Mouse (Mus musculus) right cerebral cortex, postnatal 25 days (tissue): ENCODE measurements around the gene Kdr.

Experiments used
- DNase-seq: peaks from one replicate; pipeline ENCODE4 v3.0.0; 2022

Gene Kdr

DNA sequence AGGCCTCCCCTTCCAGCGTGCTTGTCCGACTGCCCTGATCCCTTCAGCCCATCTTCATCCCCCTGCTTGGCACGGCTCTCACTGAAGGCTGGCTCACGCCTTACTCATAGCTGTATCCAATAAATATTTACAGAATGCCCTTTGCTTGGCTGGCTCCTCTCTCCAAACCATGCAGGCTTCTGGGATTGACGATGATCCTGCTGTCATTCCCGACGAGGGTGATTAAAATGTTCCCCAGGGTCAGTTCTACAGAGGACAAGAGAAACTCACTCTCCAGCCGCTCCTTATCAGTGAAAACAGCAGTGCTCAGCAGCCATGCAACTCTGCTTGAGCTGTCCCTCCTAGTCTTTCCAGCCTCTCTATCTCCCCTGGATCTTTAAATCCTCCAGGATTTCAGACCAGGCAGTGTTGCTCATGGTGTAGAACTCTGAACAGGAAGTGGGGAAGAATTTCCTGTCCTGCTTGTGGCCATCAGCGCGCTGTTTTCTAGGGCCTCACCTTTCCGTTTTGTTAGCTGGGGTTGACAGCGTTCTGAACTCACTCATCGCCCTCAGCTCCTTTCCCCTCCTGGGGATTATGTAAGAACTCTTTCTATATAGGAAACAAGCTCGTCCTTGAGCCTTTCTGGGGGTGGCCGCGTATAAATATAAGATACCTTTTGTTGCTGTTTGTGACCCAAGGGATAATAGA is 77.9 kb downstream of the Kdr start:
- no peak for DNase-seq

DNA sequence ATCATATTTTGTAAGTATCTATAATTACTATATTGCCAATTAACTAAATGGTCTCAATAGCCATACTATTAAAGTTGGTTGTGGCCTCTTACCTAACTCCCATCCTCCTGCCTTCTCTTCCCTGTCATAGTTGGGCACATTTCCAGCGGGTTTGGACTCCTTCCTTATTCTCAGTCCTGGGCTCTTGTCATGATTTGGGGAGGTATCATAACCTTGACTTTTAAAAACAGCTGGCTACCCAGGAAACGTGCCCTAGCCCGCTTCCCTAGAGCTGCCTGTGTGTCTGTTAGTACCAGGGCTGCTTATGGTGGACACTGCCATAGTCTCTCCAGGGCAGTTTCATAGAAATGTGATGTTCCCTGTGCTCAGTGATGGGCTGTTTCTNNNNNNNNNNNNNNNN is 82.9 kb downstream of the Kdr start:
- no peak for DNase-seq

DNA sequence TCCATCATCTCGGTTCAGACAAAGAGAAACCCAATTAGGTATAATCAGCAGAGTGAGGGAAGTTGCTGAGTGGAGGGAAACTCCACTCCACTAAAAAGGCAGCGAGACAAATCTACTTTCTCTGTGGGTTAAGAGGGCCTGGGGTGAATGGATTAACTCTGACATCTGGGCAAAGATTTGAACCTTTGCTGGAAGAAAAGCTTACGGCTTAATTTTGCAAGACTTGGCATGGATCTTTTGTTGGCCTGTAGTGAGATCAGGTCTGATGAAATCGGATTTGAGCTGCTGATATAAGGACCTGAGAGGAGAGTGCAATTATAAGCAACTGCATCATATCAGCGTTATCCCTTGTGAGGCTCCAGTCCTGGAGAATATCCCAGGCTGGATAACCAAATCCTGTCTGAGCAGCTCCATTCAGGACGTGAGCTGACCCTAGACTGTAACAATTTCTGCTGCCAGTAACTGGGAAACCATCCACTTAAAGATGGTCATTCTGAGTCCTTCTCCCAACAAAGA is 85.2 kb downstream of the Kdr start:
- DNase-seq = no peak
